Mouse (Mus musculus) kidney, embryonic 15.5 days (tissue): ENCODE measurements around the gene Bst2. TPM values are rescaled to one million over a fixed set of nuclear protein-coding genes. Genes with fewer than 3 reads are reported as not detected.

Experiments
- ATAC-seq: fragments of 200-750 bp; cut with Nextera tagmentation; replicated peaks from 2 replicates; pipeline ENCODE4 v1.8.0; 2017; ENCODE audit warnings: moderate TSS enrichment; ENCODE audit not compliant: low FRiP score
- H3K27ac ChIP-seq: fragments of 300-500 bp; sonication (generic); 2 replicates; pipeline ENCODE4 v1.5.1; 2015; ENCODE audit warnings: mild to moderate bottlenecking, inconsistent platforms
- H3K27me3 ChIP-seq: fragments of 300-500 bp; sonication (generic); 2 replicates; pipeline ENCODE4 v1.6.1; 2015; ENCODE audit warnings: inconsistent platforms
- H3K36me3 ChIP-seq: fragments of 300-500 bp; sonication (generic); 2 replicates; pipeline ENCODE4 v1.6.1; 2015; ENCODE audit warnings: inconsistent platforms
- H3K4me1 ChIP-seq: fragments of 300-500 bp; sonication (generic); 2 replicates; pipeline ENCODE4 v1.6.1; 2015; ENCODE audit warnings: inconsistent platforms
- H3K4me2 ChIP-seq: fragments of 300-500 bp; sonication (generic); 2 replicates; pipeline ENCODE4 v1.6.1; 2015; ENCODE audit warnings: moderate library complexity, mild to moderate bottlenecking, inconsistent platforms
- H3K4me3 ChIP-seq: fragments of 300-500 bp; sonication (generic); replicated peaks from 2 replicates; pipeline ENCODE4 v1.5.1; 2015; ENCODE audit warnings: mild to moderate bottlenecking, inconsistent platforms
- H3K9ac ChIP-seq: fragments of 300-500 bp; sonication (generic); 2 replicates; pipeline ENCODE4 v1.6.1; 2015; ENCODE audit warnings: mild to moderate bottlenecking, inconsistent platforms
- H3K9me3 ChIP-seq: fragments of 300-500 bp; sonication (generic); replicated peaks from 2 replicates; pipeline ENCODE4 v1.6.1; 2016; ENCODE audit warnings: inconsistent platforms
- WGBS: fragments of 180-500 bp; shearing (Covaris S2); methylation state at CpG from one replicate; pipeline ENCODE4 v1.1.7; 2015; ENCODE audit warnings: mixed read lengths; 5-methylcytosine and 5-hydroxymethylcytosine counted together
- polyA plus RNA-seq: library from polyadenylated mRNA; unstranded; fragments of >200 nt; fragmentation: Nextera tagmentation; extraction: Ambion mirVana; gene quantifications from 2 replicates; pipeline ENCODE4 v1.2.1, GENCODE M21; 2015

Gene Bst2
- polyA plus RNA-seq, 1 experiment from 2014 or later: 53.0 TPM

DNA sequence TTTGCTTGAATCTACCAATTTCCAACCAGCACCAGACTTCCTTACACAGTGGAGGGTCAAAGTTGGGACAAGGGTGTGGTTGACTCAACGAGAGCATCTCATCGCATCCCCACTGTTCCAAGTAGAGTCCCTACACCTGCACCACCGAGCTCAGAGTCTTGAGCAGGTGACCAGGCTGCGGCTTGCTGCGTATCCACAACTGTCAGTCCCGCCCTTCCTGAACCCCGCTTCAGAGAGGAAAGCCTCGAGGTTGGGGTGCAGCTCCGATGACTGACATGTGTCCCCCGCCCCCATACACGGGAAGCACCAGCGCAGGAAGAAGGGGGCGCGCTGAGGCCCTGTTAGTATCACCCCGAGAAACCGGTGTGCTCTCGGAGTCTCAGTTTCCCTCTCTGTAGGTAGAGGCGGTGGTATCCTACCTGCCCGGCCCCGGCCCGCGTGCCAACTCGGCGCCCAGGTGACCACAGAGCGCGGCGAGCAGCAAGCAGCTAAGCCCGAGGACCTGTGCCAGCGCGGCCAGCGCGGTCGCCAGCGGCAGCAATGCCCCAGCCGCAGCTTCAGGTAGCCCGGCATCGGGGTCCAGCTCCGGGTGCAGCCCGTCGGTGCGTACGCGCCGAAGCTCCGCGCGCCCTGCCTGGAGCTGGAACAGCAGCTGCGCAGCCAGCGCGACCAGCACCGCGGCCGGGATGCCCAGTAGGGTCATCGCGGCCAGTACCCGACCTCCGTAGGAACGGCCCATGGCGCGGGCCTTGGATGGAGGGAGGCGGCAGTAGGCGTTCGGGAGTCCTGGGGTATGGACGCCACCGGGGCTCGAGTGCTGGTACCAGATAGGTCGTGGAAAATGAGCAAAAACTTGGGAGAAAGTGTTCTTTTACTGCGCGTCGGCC lies 21.1 kb upstream of the Bst2 start, which contains the start of gene Tmem221:
Gene Tmem221 (minus strand): TSS at position 801 of the 887 bp plus-strand sequence.
- Histone ChIP-seq H3K4me3 (peak within 1 kb of the TSS; percentile 54), H3K4me2 (peak within 1 kb of the TSS; percentile 88), H3K9me3 (no peaks in the 10 kb centered on the region), H3K27ac (no peak within 1 kb of the TSS), H3K9ac (peak within 1 kb of the TSS; percentile 50), H3K4me1 (peaks cover 37% of the 10 kb centered on the region), H3K27me3 (peaks cover 70% of the 10 kb centered on the region), H3K36me3 (no peaks in the 10 kb centered on the region)
- ATAC-seq: peak; percentile 27
- WGBS: 3% methylated on average over 70 of the region's 70 CpGs

DNA sequence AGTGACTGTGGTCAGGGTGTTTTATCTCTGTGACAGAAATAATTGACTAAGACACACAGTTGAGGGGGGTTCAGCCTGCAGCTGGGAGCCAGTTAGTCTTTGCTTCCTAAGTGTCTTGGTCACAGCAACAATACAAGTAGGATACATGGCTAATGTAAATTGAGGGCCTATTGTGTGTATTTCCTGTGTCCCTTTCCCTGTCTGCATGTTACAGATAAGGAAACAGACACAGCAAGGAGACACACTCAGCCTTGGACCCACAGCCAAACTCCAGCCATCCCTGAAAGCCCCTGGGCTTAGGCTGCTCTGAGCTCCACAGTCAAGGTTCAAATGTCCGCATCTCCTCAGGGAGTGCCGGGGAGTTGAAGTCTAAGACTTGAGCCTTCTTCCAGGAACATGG lies 17.4 kb upstream of the Bst2 start:
- no peak overlapping the region for H3K4me2 ChIP-seq
- ATAC-seq: no peak
- H3K27ac ChIP-seq: no peak overlapping the region; the same call in 1 of the 2 replicates
- peaks cover 36% of the 10 kb centered on the region for H3K27me3 ChIP-seq
- no peak overlapping the region for H3K4me3 ChIP-seq
- H3K4me1 ChIP-seq: peaks cover 43% of the 10 kb centered on the region
- H3K9ac ChIP-seq: no peak overlapping the region
- 85% methylated on average over 2 of the region's 2 CpGs for WGBS
- no peaks in the 10 kb centered on the region for H3K36me3 ChIP-seq
- H3K9me3 ChIP-seq: no peaks in the 10 kb centered on the region

DNA sequence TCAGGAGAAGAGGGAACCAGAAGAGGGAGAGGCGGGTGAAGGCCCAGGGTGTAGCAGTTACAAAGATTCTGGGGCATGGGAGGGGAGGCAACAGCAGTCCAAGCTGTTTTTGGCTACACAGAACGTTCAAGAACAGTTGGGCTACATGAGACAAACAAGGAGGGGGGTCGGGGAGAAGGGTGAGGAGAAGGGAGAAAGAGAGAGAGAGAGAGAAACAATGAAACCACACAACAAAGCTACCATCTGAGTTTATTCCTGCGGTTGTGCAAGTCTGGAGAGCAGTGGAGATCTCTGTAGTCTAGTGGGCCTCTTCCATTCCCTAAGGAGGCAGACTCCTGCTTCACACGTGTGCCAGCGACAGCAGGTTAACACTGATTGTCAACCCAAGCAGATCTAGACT lies 16.7 kb upstream of the Bst2 start:
- Histone ChIP-seq H3K4me3 (no peak overlapping the region), H3K27ac (peak overlapping the region; percentile 87; the same call in 1 of the 2 replicates), H3K36me3 (no peaks in the 10 kb centered on the region), H3K9me3 (no peaks in the 10 kb centered on the region), H3K4me2 (no peak overlapping the region), H3K9ac (no peak overlapping the region), H3K27me3 (peaks cover 29% of the 10 kb centered on the region), H3K4me1 (peaks cover 39% of the 10 kb centered on the region)
- 71% methylated on average over 6 of the region's 6 CpGs for WGBS
- ATAC-seq: no peak

GRCm38 (mm10) chr8:71552770-71553169 lies 15.5 kb upstream of the Bst2 start:
- peaks cover 17% of the 10 kb centered on the region for H3K27me3 ChIP-seq
- peak; percentile 57 for ATAC-seq
- H3K4me1 ChIP-seq: peaks cover 29% of the 10 kb centered on the region
- WGBS: 29% methylated on average over 6 of the region's 6 CpGs
- no peak overlapping the region for H3K9ac ChIP-seq
- H3K9me3 ChIP-seq: no peaks in the 10 kb centered on the region
- no peak overlapping the region for H3K4me2 ChIP-seq
- peaks cover 12% of the 10 kb centered on the region for H3K36me3 ChIP-seq
- H3K4me3 ChIP-seq: no peak overlapping the region
- H3K27ac ChIP-seq: peak overlapping the region; percentile 87

DNA sequence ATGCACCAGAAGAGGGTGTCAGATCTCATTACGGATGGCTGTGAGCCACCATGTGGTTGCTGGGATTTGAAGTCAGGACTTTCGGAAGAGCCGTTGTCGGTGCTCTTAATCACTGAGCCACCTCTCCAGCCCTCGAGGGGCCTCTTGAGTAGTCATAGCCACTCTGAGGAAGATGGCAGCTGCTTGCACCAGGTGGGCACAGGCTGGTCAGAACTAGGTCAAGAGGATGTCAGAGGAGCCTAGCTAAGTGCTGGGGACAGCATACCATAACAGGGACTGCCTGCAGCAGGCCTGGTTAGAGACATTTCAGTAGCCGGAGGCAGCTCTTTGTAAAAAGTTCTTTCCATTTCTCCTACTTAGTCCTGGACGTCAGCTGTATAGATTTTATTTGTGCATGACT lies 13.5 kb upstream of the Bst2 start:
- peaks cover 31% of the 10 kb centered on the region for H3K36me3 ChIP-seq
- no peaks in the 10 kb centered on the region for H3K9me3 ChIP-seq
- H3K27ac ChIP-seq: peak overlapping the region; percentile 62
- H3K4me1 ChIP-seq: peaks cover 29% of the 10 kb centered on the region
- H3K27me3 ChIP-seq: no peaks in the 10 kb centered on the region
- no peak for ATAC-seq
- no peak overlapping the region for H3K4me3 ChIP-seq
- H3K4me2 ChIP-seq: no peak overlapping the region
- 65% methylated on average over 7 of the region's 7 CpGs for WGBS
- H3K9ac ChIP-seq: no peak overlapping the region

DNA sequence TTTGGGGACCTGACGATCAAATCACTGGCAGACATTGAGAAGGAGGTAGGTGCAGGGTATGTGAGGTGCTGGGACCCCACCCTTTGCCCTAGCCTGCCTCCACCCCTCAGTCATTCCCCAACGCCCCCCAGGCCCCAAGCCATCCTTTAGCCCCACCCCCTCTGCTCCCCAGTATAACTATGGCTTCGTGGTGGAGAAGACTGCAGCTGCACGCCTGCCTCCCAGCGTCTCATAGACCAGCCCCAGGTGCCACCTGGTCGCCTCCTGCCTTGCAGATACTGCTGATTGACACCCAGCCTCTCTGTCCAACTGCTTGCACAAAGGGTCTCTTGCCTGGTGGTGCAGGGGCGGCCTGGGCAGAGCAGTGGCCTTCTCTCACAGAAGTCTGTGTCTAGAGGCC lies 10.3 kb upstream of the Bst2 start:
- H3K9me3 ChIP-seq: no peaks in the 10 kb centered on the region
- WGBS: 86% methylated on average over 7 of the region's 7 CpGs
- H3K27ac ChIP-seq: no peak overlapping the region
- peaks cover 24% of the 10 kb centered on the region for H3K4me1 ChIP-seq
- H3K9ac ChIP-seq: no peak overlapping the region
- ATAC-seq: no peak
- H3K4me2 ChIP-seq: no peak overlapping the region
- H3K27me3 ChIP-seq: no peaks in the 10 kb centered on the region
- H3K4me3 ChIP-seq: no peak overlapping the region
- peaks cover 40% of the 10 kb centered on the region for H3K36me3 ChIP-seq

GRCm38 (mm10) chr8:71545053-71545452 lies 7.8 kb upstream of the Bst2 start:
- ATAC-seq: no peak
- Histone ChIP-seq H3K27me3 (no peaks in the 10 kb centered on the region), H3K36me3 (peaks cover 40% of the 10 kb centered on the region), H3K4me2 (no peak overlapping the region), H3K9ac (no peak overlapping the region), H3K4me1 (peaks cover 13% of the 10 kb centered on the region), H3K9me3 (no peaks in the 10 kb centered on the region), H3K4me3 (no peak overlapping the region), H3K27ac (no peak overlapping the region)
- 89% methylated on average over 11 of the region's 11 CpGs for WGBS

- H3K4me2 ChIP-seq: peak overlapping the region; percentile 87
- no peak overlapping the region for H3K27ac ChIP-seq
- H3K36me3 ChIP-seq: peaks cover 38% of the 10 kb centered on the region
- H3K4me3 ChIP-seq: peak overlapping the region; percentile 91
- H3K9me3 ChIP-seq: no peaks in the 10 kb centered on the region
- no peak for ATAC-seq
- peaks cover 13% of the 10 kb centered on the region for H3K4me1 ChIP-seq
- no peaks in the 10 kb centered on the region for H3K27me3 ChIP-seq
- H3K9ac ChIP-seq: peak overlapping the region; percentile 85
- 84% methylated on average over 9 of the region's 9 CpGs for WGBS
Observed at GRCm38 (mm10) chr8:71543755-71544154, 6.5 kb upstream of the Bst2 start.

DNA sequence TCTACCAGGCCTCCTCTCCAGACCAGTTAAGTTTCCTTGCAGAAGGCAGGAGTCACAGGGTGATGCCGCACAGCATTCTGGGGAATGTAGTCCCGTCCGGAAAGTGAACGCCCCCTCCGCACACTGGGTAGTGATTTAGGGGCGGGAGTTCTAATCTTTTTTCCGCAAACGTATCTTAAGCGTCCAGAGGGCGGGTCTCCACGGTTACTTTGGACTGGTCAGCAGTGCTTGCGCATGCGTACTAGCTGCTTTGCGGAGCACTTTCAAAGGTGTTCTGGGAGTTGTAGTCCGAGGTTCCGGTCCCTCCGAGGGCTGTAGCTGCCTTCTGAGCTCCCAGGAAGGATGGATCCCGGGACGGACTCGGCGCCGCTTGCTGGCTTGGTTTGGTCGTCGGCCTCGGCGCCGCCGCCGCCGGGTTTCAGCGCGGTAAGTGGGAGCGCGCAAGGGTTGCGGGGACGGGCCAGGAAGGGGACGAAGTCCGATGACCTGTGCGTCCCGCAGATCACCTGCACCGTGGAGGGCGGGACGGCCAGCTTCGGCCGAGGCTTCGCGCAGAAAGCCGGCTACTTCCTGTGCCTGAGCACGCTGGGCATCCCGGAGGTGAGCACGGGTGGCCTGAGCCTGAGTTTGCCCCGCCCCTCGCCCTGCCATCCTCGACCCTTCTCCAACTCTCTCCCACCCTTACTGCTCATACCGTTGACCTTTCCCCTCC lies 5.5 kb upstream of the Bst2 start, which contains the start of gene Mvb12a:
Gene Mvb12a (plus strand): TSS at position 291 of the 712 bp plus-strand sequence.
- H3K27me3 ChIP-seq: no peaks in the 10 kb centered on the region
- ATAC-seq: peak; percentile 95
- peaks cover 19% of the 10 kb centered on the region for H3K4me1 ChIP-seq
- H3K4me3 ChIP-seq: peak within 1 kb of the TSS; percentile 91
- under 1% methylated on average over 55 of the region's 55 CpGs for WGBS
- H3K9ac ChIP-seq: peak within 1 kb of the TSS; percentile 85
- H3K36me3 ChIP-seq: peaks cover 29% of the 10 kb centered on the region
- H3K9me3 ChIP-seq: no peaks in the 10 kb centered on the region
- peak within 1 kb of the TSS; percentile 87 for H3K4me2 ChIP-seq
- peak within 1 kb of the TSS; percentile 78 for H3K27ac ChIP-seq

- Histone ChIP-seq H3K27me3 (peaks cover 7% of the 10 kb centered on the region; the same call in 1 of the 2 replicates), H3K4me2 (peak overlapping the region; percentile 65), H3K4me3 (0 out of 2 replicates have a peak overlapping the region, but pooled peaks have one; percentile 55), H3K4me1 (peaks cover 39% of the 10 kb centered on the region), H3K36me3 (no peaks in the 10 kb centered on the region), H3K9ac (no peak overlapping the region), H3K27ac (no peak overlapping the region), H3K9me3 (no peaks in the 10 kb centered on the region)
- 64% methylated on average over 5 of the region's 5 CpGs for WGBS
- ATAC-seq: no peak
Observed at GRCm38 (mm10) chr8:71535663-71536062, 1.6 kb downstream of the Bst2 start.

- no peak overlapping the region for H3K4me3 ChIP-seq
- no peaks in the 10 kb centered on the region for H3K9me3 ChIP-seq
- no peaks in the 10 kb centered on the region for H3K36me3 ChIP-seq
- 40% methylated on average over 3 of the region's 3 CpGs for WGBS
- H3K4me2 ChIP-seq: no peak overlapping the region
- H3K27ac ChIP-seq: peak overlapping the region; percentile 77; the same call in 1 of the 2 replicates
- H3K9ac ChIP-seq: no peak overlapping the region
- H3K4me1 ChIP-seq: peaks cover 44% of the 10 kb centered on the region
- ATAC-seq: no peak
- H3K27me3 ChIP-seq: peaks cover 7% of the 10 kb centered on the region; the same call in 1 of the 2 replicates
Observed at GRCm38 (mm10) chr8:71534263-71534810, 2.9 kb downstream of the Bst2 start.
